Mouse (Mus musculus): Measurements from ENCODE around the gene Upk1b. TPM values are rescaled to one million over a fixed set of nuclear protein-coding genes. Genes with fewer than 3 reads are reported as not detected.
"Not testable (repeated sequence)": the region's sequence is repeated elsewhere in the genome, so short reads cannot be mapped to it uniquely, and the experiment has no call there.

Upk1b gene
- polyA plus RNA-seq (2015; fragmentation: Nextera tagmentation; extraction: Ambion mirVana) = 28.4 and 41.5 TPM in 2 replicates

GRCm38 (mm10) chr16:38800091-38800490 lies at the start of gene Upk1b:
Upk1b (minus strand) TSS chr16:38800328.
- Histone ChIP-seq H3K9me3 (no peaks in the 10 kb centered on the region), H3K27me3 (replicated peaks) (no peaks in the 10 kb centered on the region), H3K4me1 (no peaks in the 10 kb centered on the region), H3K4me2 (peak within 1 kb of the TSS; percentile 19; the same call in 1 of the 2 replicates), H3K9ac (no peak within 1 kb of the TSS), H3K4me3 (replicated peaks) (peak within 1 kb of the TSS; percentile 12; the same call in 1 of the 2 replicates), H3K36me3 (no peaks in the 10 kb centered on the region), H3K27ac (no peak within 1 kb of the TSS)
- peak; percentile 53; the same call in 1 of the 2 replicates for ATAC-seq (ENCODE audit: insufficient read depth, low FRiP score, low read depth)
- 18% methylated on average over 10 of the region's 10 CpGs for WGBS

- no peaks in the 10 kb centered on the region for H3K9me3 ChIP-seq
- H3K9ac ChIP-seq = no peak within 1 kb of the TSS
- no peaks in the 10 kb centered on the region for H3K4me1 ChIP-seq
- no peaks in the 10 kb centered on the region for H3K27me3 ChIP-seq (replicated peaks)
- 76% methylated on average over 3 of the region's 3 CpGs for WGBS
- ATAC-seq (ENCODE audit: insufficient read depth, low FRiP score, low read depth) = no peak
- no peak within 1 kb of the TSS for H3K27ac ChIP-seq
- H3K4me3 ChIP-seq (replicated peaks) = no peak within 1 kb of the TSS
- no peak within 1 kb of the TSS for H3K4me2 ChIP-seq
- H3K36me3 ChIP-seq = no peaks in the 10 kb centered on the region
Measured at GRCm38 (mm10) chr16:38828649-38829048, 28.5 kb upstream of the Upk1b start, which contains the start of gene 4930435E12Rik. 4930435E12Rik (minus strand) TSS chr16:38828749.

GRCm38 (mm10) chr16:38812521-38812920 lies 12.4 kb upstream of the Upk1b start:
- Histone ChIP-seq H3K27ac (no peak overlapping the region), H3K4me3 (replicated peaks) (no peak overlapping the region), H3K4me2 (no peak overlapping the region), H3K27me3 (replicated peaks) (no peaks in the 10 kb centered on the region), H3K36me3 (no peaks in the 10 kb centered on the region), H3K9ac (no peak overlapping the region), H3K9me3 (no peaks in the 10 kb centered on the region), H3K4me1 (0 out of 2 replicates have a peak, but pooled peaks cover 6% of the 10 kb centered on the region)
- no peak for ATAC-seq (ENCODE audit: insufficient read depth, low FRiP score, low read depth)
- WGBS = 27% methylated on average over 8 of the region's 8 CpGs

- no peaks in the 10 kb centered on the region for H3K9me3 ChIP-seq
- no peak overlapping the region for H3K4me2 ChIP-seq
- no peaks in the 10 kb centered on the region for H3K27me3 ChIP-seq (replicated peaks)
- WGBS = 57% methylated on average over 5 of the region's 5 CpGs
- no peaks in the 10 kb centered on the region for H3K36me3 ChIP-seq
- no peak for ATAC-seq (ENCODE audit: insufficient read depth, low FRiP score, low read depth)
- no peaks in the 10 kb centered on the region for H3K4me1 ChIP-seq
- H3K27ac ChIP-seq = no peak overlapping the region
- H3K9ac ChIP-seq = no peak overlapping the region
- H3K4me3 ChIP-seq (replicated peaks) = no peak overlapping the region
Measured at GRCm38 (mm10) chr16:38810196-38810595, 10.1 kb upstream of the Upk1b start.

- H3K4me2 ChIP-seq; H3K27me3 ChIP-seq (replicated peaks); H3K9me3 ChIP-seq; H3K36me3 ChIP-seq; H3K4me3 ChIP-seq (replicated peaks); H3K9ac ChIP-seq; H3K27ac ChIP-seq; ATAC-seq (ENCODE audit: insufficient read depth, low FRiP score, low read depth); H3K4me1 ChIP-seq: not testable (repeated sequence)
- 90% methylated on average over 5 of the region's 5 CpGs for WGBS
Measured at GRCm38 (mm10) chr16:38807796-38808195, 7.7 kb upstream of the Upk1b start.

- 55% methylated on average over 3 of the region's 3 CpGs for WGBS
- no peak for ATAC-seq (ENCODE audit: insufficient read depth, low FRiP score, low read depth)
- H3K27me3 ChIP-seq (replicated peaks) = no peaks in the 10 kb centered on the region
- H3K27ac ChIP-seq = no peak overlapping the region
- H3K9ac ChIP-seq = no peak overlapping the region
- H3K4me2 ChIP-seq = no peak overlapping the region
- no peak overlapping the region for H3K4me3 ChIP-seq (replicated peaks)
- H3K4me1 ChIP-seq = no peaks in the 10 kb centered on the region
- no peaks in the 10 kb centered on the region for H3K36me3 ChIP-seq
- no peaks in the 10 kb centered on the region for H3K9me3 ChIP-seq
Measured at GRCm38 (mm10) chr16:38798957-38799450, 1.1 kb downstream of the Upk1b start.

- Histone ChIP-seq H3K27ac (no peak overlapping the region), H3K4me1 (no peaks in the 10 kb centered on the region), H3K9ac (no peak overlapping the region), H3K27me3 (replicated peaks) (no peaks in the 10 kb centered on the region), H3K36me3 (no peaks in the 10 kb centered on the region), H3K4me2 (no peak overlapping the region), H3K4me3 (replicated peaks) (no peak overlapping the region), H3K9me3 (no peaks in the 10 kb centered on the region)
- peak; percentile 71; the same call in 1 of the 2 replicates for ATAC-seq (ENCODE audit: insufficient read depth, low FRiP score, low read depth)
- WGBS = 52% methylated on average over 6 of the region's 6 CpGs
Measured at GRCm38 (mm10) chr16:38793120-38793519, 7.0 kb downstream of the Upk1b start.

- no peak overlapping the region for H3K9ac ChIP-seq
- no peak overlapping the region for H3K27ac ChIP-seq
- no peaks in the 10 kb centered on the region for H3K9me3 ChIP-seq
- no peaks in the 10 kb centered on the region for H3K27me3 ChIP-seq (replicated peaks)
- no peaks in the 10 kb centered on the region for H3K4me1 ChIP-seq
- no peaks in the 10 kb centered on the region for H3K36me3 ChIP-seq
- H3K4me3 ChIP-seq (replicated peaks) = no peak overlapping the region
- no peak overlapping the region for H3K4me2 ChIP-seq
- ATAC-seq (ENCODE audit: insufficient read depth, low FRiP score, low read depth) = no peak
- WGBS = 68% methylated on average over 3 of the region's 3 CpGs
Measured at GRCm38 (mm10) chr16:38789966-38790365, 10.2 kb downstream of the Upk1b start.

GRCm38 (mm10) chr16:38789016-38789415 lies 11.1 kb downstream of the Upk1b start:
- H3K4me1 ChIP-seq = no peaks in the 10 kb centered on the region
- no peak overlapping the region for H3K4me3 ChIP-seq (replicated peaks)
- ATAC-seq (ENCODE audit: insufficient read depth, low FRiP score, low read depth) = no peak
- no peaks in the 10 kb centered on the region for H3K9me3 ChIP-seq
- H3K9ac ChIP-seq = no peak overlapping the region
- H3K36me3 ChIP-seq = no peaks in the 10 kb centered on the region
- 86% methylated on average over 2 of the region's 2 CpGs for WGBS
- no peak overlapping the region for H3K4me2 ChIP-seq
- no peaks in the 10 kb centered on the region for H3K27me3 ChIP-seq (replicated peaks)
- no peak overlapping the region for H3K27ac ChIP-seq

GRCm38 (mm10) chr16:38785301-38785700 lies 14.8 kb downstream of the Upk1b start:
- no peak overlapping the region for H3K27ac ChIP-seq
- no peak for ATAC-seq (ENCODE audit: insufficient read depth, low FRiP score, low read depth)
- H3K27me3 ChIP-seq (replicated peaks) = no peaks in the 10 kb centered on the region
- H3K9ac ChIP-seq = no peak overlapping the region
- H3K9me3 ChIP-seq = no peaks in the 10 kb centered on the region
- H3K4me3 ChIP-seq (replicated peaks) = no peak overlapping the region
- no peaks in the 10 kb centered on the region for H3K4me1 ChIP-seq
- WGBS = 79% methylated on average over 7 of the region's 7 CpGs
- H3K36me3 ChIP-seq = no peaks in the 10 kb centered on the region
- H3K4me2 ChIP-seq = no peak overlapping the region

GRCm38 (mm10) chr16:38782524-38783067 lies 17.5 kb downstream of the Upk1b start:
- no peaks in the 10 kb centered on the region for H3K36me3 ChIP-seq
- no peak overlapping the region for H3K9ac ChIP-seq
- no peak overlapping the region for H3K4me3 ChIP-seq (replicated peaks)
- 45% methylated on average over 2 of the region's 2 CpGs for WGBS
- no peaks in the 10 kb centered on the region for H3K9me3 ChIP-seq
- no peaks in the 10 kb centered on the region for H3K27me3 ChIP-seq (replicated peaks)
- no peaks in the 10 kb centered on the region for H3K4me1 ChIP-seq
- no peak for ATAC-seq (ENCODE audit: insufficient read depth, low FRiP score, low read depth)
- no peak overlapping the region for H3K27ac ChIP-seq
- H3K4me2 ChIP-seq = no peak overlapping the region

GRCm38 (mm10) chr16:38781946-38782345 lies 18.2 kb downstream of the Upk1b start:
- no peak overlapping the region for H3K9ac ChIP-seq
- H3K4me3 ChIP-seq (replicated peaks) = no peak overlapping the region
- no peak overlapping the region for H3K4me2 ChIP-seq
- H3K27me3 ChIP-seq (replicated peaks) = no peaks in the 10 kb centered on the region
- H3K27ac ChIP-seq = no peak overlapping the region
- H3K9me3 ChIP-seq = no peaks in the 10 kb centered on the region
- 65% methylated on average over 2 of the region's 2 CpGs for WGBS
- no peak for ATAC-seq (ENCODE audit: insufficient read depth, low FRiP score, low read depth)
- no peaks in the 10 kb centered on the region for H3K4me1 ChIP-seq
- no peaks in the 10 kb centered on the region for H3K36me3 ChIP-seq

All from stomach, embryonic 15.5 days (tissue).